Mouse (Mus musculus): Measurements from ENCODE around the gene Akna. TPM values are rescaled to one million over a fixed set of nuclear protein-coding genes. Genes with fewer than 3 reads are reported as not detected.

The Akna gene
- total RNA-seq, 1 experiment = 2.7 TPM

DNA sequence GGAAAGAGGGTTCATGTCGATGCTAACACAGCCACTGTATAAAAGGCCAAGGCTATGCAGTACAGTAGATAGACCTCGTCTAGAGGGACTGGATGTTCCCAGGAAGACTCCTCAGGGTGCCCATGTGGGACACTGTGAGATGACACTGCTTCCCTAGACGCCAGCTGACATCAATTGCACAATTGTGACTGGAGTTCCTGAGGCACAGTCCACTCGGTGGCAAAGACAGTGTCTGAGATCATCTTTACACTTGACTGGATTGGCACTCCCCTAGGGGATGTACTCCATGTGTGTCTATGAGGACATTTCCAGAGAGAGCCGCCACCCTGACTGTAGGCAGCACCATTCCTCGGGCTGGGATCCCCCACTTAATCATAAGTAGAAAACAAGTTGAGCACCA is 54.6 kb downstream of the Akna start:
- no peaks in the 10 kb centered on the region for H3K36me3 ChIP-seq (ENCODE audit: control insufficient read depth, insufficient read depth, low read length, poor library complexity, severe bottlenecking)
- H3K9ac ChIP-seq (ENCODE audit: insufficient read depth, low read depth, low read length, poor library complexity, severe bottlenecking) = no peak overlapping the region
- TF ChIP-seq CHD2 (IDR thresholded peaks at IDR 0.05; ENCODE audit: low read depth, low read length) = no peak
- no peak for TF ChIP-seq ZC3H11A (IDR thresholded peaks at IDR 0.05; ENCODE audit: borderline replicate concordance, low read depth, low read length)
- no peak for TF ChIP-seq HCFC1 (IDR thresholded peaks at IDR 0.05; ENCODE audit: borderline replicate concordance, insufficient read depth, low read length)
- no peak for TF ChIP-seq ZNF384 (IDR thresholded peaks at IDR 0.05; ENCODE audit: low read depth, low read length)
- TF ChIP-seq MAFK (IDR thresholded peaks at IDR 0.05; ENCODE audit: insufficient read depth, low read depth, low read length) = no peak
- H3K27ac ChIP-seq (ENCODE audit: insufficient read depth, low read depth, low read length, poor library complexity, severe bottlenecking) = no peak overlapping the region
- H3K4me1 ChIP-seq (ENCODE audit: control insufficient read depth in 2 of 2, insufficient read depth in 2 of 2, low read length in 2 of 2, poor library complexity in 1 of 2) = no peaks in the 10 kb centered on the region
- H3K9me3 ChIP-seq (ENCODE audit: control insufficient read depth, insufficient read depth, low read depth, low read length) = no peaks in the 10 kb centered on the region
- no peak overlapping the region for H3K4me3 ChIP-seq (ENCODE audit: insufficient read depth in 1 of 2, low read depth in 1 of 2, low read length in 2 of 2, poor library complexity in 1 of 2, severe bottlenecking in 1 of 2)
- in situ Hi-C loops (cut with MboI; ENCODE audit: low sequenced_read_pairs in 2 of 2, unreplicated experiment in 2 of 2) = no loop called here
- DNase-seq (ENCODE audit: low read depth, low spot score) = no peak

DNA sequence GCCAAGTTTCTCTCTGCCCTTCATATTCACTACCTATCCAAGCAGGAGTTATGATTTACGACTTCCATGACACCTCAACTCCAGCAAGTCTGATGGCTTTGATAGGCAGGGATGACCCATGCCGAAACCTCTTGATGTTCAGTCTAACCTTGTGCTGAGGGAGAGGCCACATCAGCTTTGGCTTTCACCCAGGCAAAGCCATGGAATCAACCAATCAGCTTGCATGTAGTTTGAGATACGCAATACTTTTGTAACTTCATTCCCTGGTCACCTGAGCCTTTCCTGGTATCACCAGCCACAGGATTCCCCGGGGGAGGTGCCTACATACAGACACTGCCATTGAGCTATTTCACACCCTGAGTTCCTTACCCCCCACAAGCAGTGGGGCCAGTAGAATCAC is 56.5 kb downstream of the Akna start:
- TF ChIP-seq ZNF384 (IDR thresholded peaks at IDR 0.05; ENCODE audit: low read depth, low read length) = no peak
- no peak for TF ChIP-seq CHD2 (IDR thresholded peaks at IDR 0.05; ENCODE audit: low read depth, low read length)
- TF ChIP-seq HCFC1 (IDR thresholded peaks at IDR 0.05; ENCODE audit: borderline replicate concordance, insufficient read depth, low read length) = no peak
- TF ChIP-seq ZC3H11A (IDR thresholded peaks at IDR 0.05; ENCODE audit: borderline replicate concordance, low read depth, low read length) = no peak
- TF ChIP-seq MAFK (IDR thresholded peaks at IDR 0.05; ENCODE audit: insufficient read depth, low read depth, low read length) = no peak
- H3K36me3 ChIP-seq (ENCODE audit: control insufficient read depth, insufficient read depth, low read length, poor library complexity, severe bottlenecking) = no peaks in the 10 kb centered on the region
- H3K4me3 ChIP-seq (ENCODE audit: insufficient read depth in 1 of 2, low read depth in 1 of 2, low read length in 2 of 2, poor library complexity in 1 of 2, severe bottlenecking in 1 of 2) = no peak overlapping the region
- no peak overlapping the region for H3K9ac ChIP-seq (ENCODE audit: insufficient read depth, low read depth, low read length, poor library complexity, severe bottlenecking)
- in situ Hi-C loops (cut with MboI; ENCODE audit: low sequenced_read_pairs in 2 of 2, unreplicated experiment in 2 of 2) = no loop called here
- no peak for DNase-seq (ENCODE audit: low read depth, low spot score)
- no peaks in the 10 kb centered on the region for H3K9me3 ChIP-seq (ENCODE audit: control insufficient read depth, insufficient read depth, low read depth, low read length)
- no peak overlapping the region for H3K27ac ChIP-seq (ENCODE audit: insufficient read depth, low read depth, low read length, poor library complexity, severe bottlenecking)
- peaks cover 0 to 3% of the 10 kb centered on the region in 2 experiments; a peak in 1 of 4 replicates for H3K4me1 ChIP-seq (ENCODE audit: control insufficient read depth in 2 of 2, insufficient read depth in 2 of 2, low read length in 2 of 2, poor library complexity in 1 of 2)

DNA sequence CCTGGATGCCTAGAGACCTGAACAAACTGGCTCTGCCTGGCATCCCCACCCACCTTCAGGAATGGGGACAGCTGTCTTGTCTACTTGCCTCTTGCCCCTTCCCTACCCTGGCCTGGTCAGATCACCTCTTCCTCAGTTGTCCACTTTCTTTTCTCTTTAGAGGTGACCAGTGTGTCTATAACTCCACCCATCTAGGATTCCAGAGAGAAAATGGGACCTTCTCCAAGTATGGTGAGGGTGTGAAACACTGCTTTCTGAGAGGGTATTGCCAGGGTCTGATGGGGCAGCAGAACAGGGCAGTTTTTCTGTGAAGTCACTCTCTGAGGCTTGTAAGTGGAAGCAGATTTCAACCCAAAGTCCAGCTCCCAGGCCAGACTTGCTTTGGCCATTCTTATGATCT is 57.9 kb downstream of the Akna start:
- no peaks in the 10 kb centered on the region for H3K9me3 ChIP-seq (ENCODE audit: control insufficient read depth, insufficient read depth, low read depth, low read length)
- no peak overlapping the region for H3K9ac ChIP-seq (ENCODE audit: insufficient read depth, low read depth, low read length, poor library complexity, severe bottlenecking)
- TF ChIP-seq ZC3H11A (IDR thresholded peaks at IDR 0.05; ENCODE audit: borderline replicate concordance, low read depth, low read length) (no peak), MAFK (IDR thresholded peaks at IDR 0.05; ENCODE audit: insufficient read depth, low read depth, low read length) (no peak), HCFC1 (IDR thresholded peaks at IDR 0.05; ENCODE audit: borderline replicate concordance, insufficient read depth, low read length) (no peak), ZNF384 (IDR thresholded peaks at IDR 0.05; ENCODE audit: low read depth, low read length) (no peak), CHD2 (IDR thresholded peaks at IDR 0.05; ENCODE audit: low read depth, low read length) (no peak)
- in situ Hi-C loops (cut with MboI; ENCODE audit: low sequenced_read_pairs in 2 of 2, unreplicated experiment in 2 of 2) = no loop called here
- DNase-seq (ENCODE audit: low read depth, low spot score) = no peak
- no peak overlapping the region for H3K4me3 ChIP-seq (ENCODE audit: insufficient read depth in 1 of 2, low read depth in 1 of 2, low read length in 2 of 2, poor library complexity in 1 of 2, severe bottlenecking in 1 of 2)
- H3K4me1 ChIP-seq (ENCODE audit: control insufficient read depth in 2 of 2, insufficient read depth in 2 of 2, low read length in 2 of 2, poor library complexity in 1 of 2) = peaks cover 0 to 3% of the 10 kb centered on the region in 2 experiments; a peak in 1 of 4 replicates
- H3K27ac ChIP-seq (ENCODE audit: insufficient read depth, low read depth, low read length, poor library complexity, severe bottlenecking) = no peak overlapping the region
- H3K36me3 ChIP-seq (ENCODE audit: control insufficient read depth, insufficient read depth, low read length, poor library complexity, severe bottlenecking) = no peaks in the 10 kb centered on the region

DNA sequence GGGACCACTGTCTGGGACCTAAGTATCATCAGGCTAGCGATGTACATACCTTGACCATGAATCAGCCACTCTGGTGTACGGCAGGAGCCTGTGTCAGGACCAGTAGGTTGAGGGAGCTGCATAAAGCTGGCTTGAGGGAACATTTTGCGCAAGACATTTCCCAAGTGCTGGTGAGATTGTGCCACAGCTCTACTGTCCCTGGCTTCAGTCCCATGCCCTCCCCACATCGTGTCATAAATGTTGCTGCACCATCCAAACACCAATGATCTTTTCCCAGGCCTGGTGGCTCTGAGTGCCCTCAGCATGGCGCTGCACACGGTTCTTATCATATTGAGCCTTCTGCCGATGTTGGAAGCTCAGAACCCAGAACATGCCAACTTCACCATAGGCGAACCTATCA is 58.9 kb downstream of the Akna start, which contains the start of gene Orm1:
Gene Orm1 (plus strand): TSS at position 266 of the 400 bp plus-strand sequence.
- no peak within 1 kb of the TSS for H3K9ac ChIP-seq (ENCODE audit: insufficient read depth, low read depth, low read length, poor library complexity, severe bottlenecking)
- peaks cover 0 to 3% of the 10 kb centered on the region in 2 experiments; a peak in 1 of 4 replicates for H3K4me1 ChIP-seq (ENCODE audit: control insufficient read depth in 2 of 2, insufficient read depth in 2 of 2, low read length in 2 of 2, poor library complexity in 1 of 2)
- H3K4me3 ChIP-seq (ENCODE audit: insufficient read depth in 1 of 2, low read depth in 1 of 2, low read length in 2 of 2, poor library complexity in 1 of 2, severe bottlenecking in 1 of 2) = no peak within 1 kb of the TSS
- H3K9me3 ChIP-seq (ENCODE audit: control insufficient read depth, insufficient read depth, low read depth, low read length) = no peaks in the 10 kb centered on the region
- H3K27ac ChIP-seq (ENCODE audit: insufficient read depth, low read depth, low read length, poor library complexity, severe bottlenecking) = no peak within 1 kb of the TSS
- no peak for DNase-seq (ENCODE audit: low read depth, low spot score)
- TF ChIP-seq CHD2 (IDR thresholded peaks at IDR 0.05; ENCODE audit: low read depth, low read length) (no peak), HCFC1 (IDR thresholded peaks at IDR 0.05; ENCODE audit: borderline replicate concordance, insufficient read depth, low read length) (no peak), MAFK (IDR thresholded peaks at IDR 0.05; ENCODE audit: insufficient read depth, low read depth, low read length) (no peak), ZNF384 (IDR thresholded peaks at IDR 0.05; ENCODE audit: low read depth, low read length) (no peak), ZC3H11A (IDR thresholded peaks at IDR 0.05; ENCODE audit: borderline replicate concordance, low read depth, low read length) (no peak)
- in situ Hi-C loops (cut with MboI; ENCODE audit: low sequenced_read_pairs in 2 of 2, unreplicated experiment in 2 of 2) = no loop called here
- no peaks in the 10 kb centered on the region for H3K36me3 ChIP-seq (ENCODE audit: control insufficient read depth, insufficient read depth, low read length, poor library complexity, severe bottlenecking)

DNA sequence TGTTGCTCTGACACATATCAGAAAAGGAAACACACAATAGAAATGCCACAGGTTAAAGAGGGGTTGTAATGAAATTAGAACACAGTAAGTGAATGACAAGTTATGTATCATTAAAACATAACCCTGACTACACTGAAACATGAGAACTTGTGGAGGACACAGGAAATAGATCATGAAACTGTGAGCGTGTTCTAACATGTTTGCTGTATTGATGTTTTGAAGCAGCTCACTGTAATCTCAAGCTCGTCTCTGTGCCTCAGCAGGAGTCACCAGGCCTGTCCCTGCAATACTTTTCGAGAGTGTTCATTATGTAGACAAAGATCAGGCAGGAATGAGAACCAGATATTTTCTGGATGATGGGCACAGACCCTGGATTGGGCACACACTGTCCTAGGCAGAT is 59.5 kb downstream of the Akna start:
- Histone ChIP-seq H3K36me3 (ENCODE audit: control insufficient read depth, insufficient read depth, low read length, poor library complexity, severe bottlenecking) (no peaks in the 10 kb centered on the region), H3K27ac (ENCODE audit: insufficient read depth, low read depth, low read length, poor library complexity, severe bottlenecking) (no peak overlapping the region), H3K9ac (ENCODE audit: insufficient read depth, low read depth, low read length, poor library complexity, severe bottlenecking) (no peak overlapping the region), H3K4me3 (ENCODE audit: insufficient read depth in 1 of 2, low read depth in 1 of 2, low read length in 2 of 2, poor library complexity in 1 of 2, severe bottlenecking in 1 of 2) (no peak overlapping the region), H3K9me3 (ENCODE audit: control insufficient read depth, insufficient read depth, low read depth, low read length) (no peaks in the 10 kb centered on the region), H3K4me1 (ENCODE audit: control insufficient read depth in 2 of 2, insufficient read depth in 2 of 2, low read length in 2 of 2, poor library complexity in 1 of 2) (peaks cover 0 to 3% of the 10 kb centered on the region in 2 experiments; a peak in 1 of 4 replicates)
- in situ Hi-C loops (cut with MboI; ENCODE audit: low sequenced_read_pairs in 2 of 2, unreplicated experiment in 2 of 2) = no loop called here
- DNase-seq (ENCODE audit: low read depth, low spot score) = no peak
- TF ChIP-seq CHD2 (IDR thresholded peaks at IDR 0.05; ENCODE audit: low read depth, low read length) (no peak), HCFC1 (IDR thresholded peaks at IDR 0.05; ENCODE audit: borderline replicate concordance, insufficient read depth, low read length) (no peak), MAFK (IDR thresholded peaks at IDR 0.05; ENCODE audit: insufficient read depth, low read depth, low read length) (no peak), ZNF384 (IDR thresholded peaks at IDR 0.05; ENCODE audit: low read depth, low read length) (no peak), ZC3H11A (IDR thresholded peaks at IDR 0.05; ENCODE audit: borderline replicate concordance, low read depth, low read length) (no peak)
